8 mouse cellular contexts compared by ENCODE assay signal in genomic region chr11:95533484-95534160, GRCm38 (mm10). TPM values are rescaled to one million over a fixed set of nuclear protein-coding genes. Genes with fewer than 3 reads are reported as not detected.
DNase-seq lines count a peak whose midpoint lies in the region; ATAC-seq and TF ChIP-seq lines count a peak whose summit lies in the region.

No protein-coding gene starts in this region.

- no peak overlapping the region for H3K4me3 ChIP-seq in gastrocnemius, adult 2 months
- H3K4me3 ChIP-seq in hindbrain, embryonic 16.5 days (ENCODE audit: low read length), result peak overlapping the region; percentile 11; the same call in 1 of the 2 replicates

- DNase-seq in T-cell, adult 2 months (ENCODE audit: low spot score), result peak; percentile 53
- peak; percentile 97 to 98 for DNase-seq in cerebellum, postnatal 4 days (ENCODE audit: low spot score in 2 of 2)
- peak; percentile 95 for DNase-seq in gastrocnemius, adult 2 months
- peak; percentile 85 to 94 for DNase-seq in left cerebral cortex, adult 18-20 months (ENCODE audit: low spot score in 2 of 2)
- DNase-seq in right cerebral cortex, adult 18-20 months, result peak; percentile 81
- peak; percentile 85 to 88 for DNase-seq in urinary bladder, adult 18-20 months (ENCODE audit: low spot score in 2 of 2)

- peaks cover 2% of the 10 kb centered on the region; the same call in 1 of the 2 replicates for H3K4me1 ChIP-seq in hindbrain, embryonic 16.5 days (ENCODE audit: control insufficient read depth, insufficient read depth, low read depth, low read length)

- no peak overlapping the region for H3K27ac ChIP-seq in gastrocnemius, adult 2 months
- no peak overlapping the region for H3K27ac ChIP-seq in hindbrain, embryonic 16.5 days (ENCODE audit: low read depth, low read length)

- H3K4me2 ChIP-seq in hindbrain, embryonic 16.5 days (ENCODE audit: low read length), result peak overlapping the region; percentile 51

- no peaks in the 10 kb centered on the region for H3K9me3 ChIP-seq in hindbrain, embryonic 16.5 days (ENCODE audit: control insufficient read depth, low read length)

- intact Hi-C loops in gastrocnemius, adult 2 months (cut with DNase I), result loop anchor here (1.0 kb wide), 2 partner anchors 53 to 116 kb away; no protein-coding TSS in a partner anchor

- WGBS in hindbrain, embryonic 16.5 days, result 22% methylated on average over 24 of the region's 24 CpGs

- peak overlapping the region; percentile 45; the same call in 1 of the 2 replicates for H3K9ac ChIP-seq in hindbrain, embryonic 16.5 days (ENCODE audit: low read depth, low read length)

- no peaks in the 10 kb centered on the region for H3K36me3 ChIP-seq in hindbrain, embryonic 16.5 days (ENCODE audit: control insufficient read depth, insufficient read depth, low read length)

- no peaks in the 10 kb centered on the region for H3K27me3 ChIP-seq in hindbrain, embryonic 16.5 days (replicated peaks; ENCODE audit: control insufficient read depth, insufficient read depth, low read length)

- ATAC-seq in hindbrain, embryonic 16.5 days, result peak; percentile 93
- peak; percentile 74 for ATAC-seq in megakaryocyte, adult 5-6 weeks (ENCODE audit: poor library complexity, severe bottlenecking)

- 0 out of 2 replicates have a peak, but pooled peaks have one; percentile 99 for TF ChIP-seq CTCF in gastrocnemius, adult 2 months (IDR thresholded peaks at IDR 0.05)

RNA-seq across cellular contexts. Expression of gene Nxph3, which starts 19.3 kb away (rescaled TPM):
- under 1 TPM; 0.20 to 0.23 TPM for total RNA-seq in gastrocnemius, adult 2 months (2021)
- 2.8 and 3.0 TPM in 2 replicates for polyA plus RNA-seq in hindbrain, embryonic 16.5 days (2015; fragmentation: Nextera tagmentation; extraction: Ambion mirVana)
- 10 to 100 TPM; 23.4 to 32.6 TPM for total RNA-seq in left cerebral cortex, adult 18-20 months (2021)
- not detected in 2 replicates for total RNA-seq in megakaryocyte, adult 5-6 weeks (2015)
- total RNA-seq in megakaryocyte, adult 5-6 weeks (2017), result not detected in 2 replicates

RNA-seq across cellular contexts. Expression of gene Ngfr, which starts 53.9 kb away (rescaled TPM):
- under 1 TPM; 0.13 to 0.31 TPM for total RNA-seq in gastrocnemius, adult 2 months (2021)
- 41.7 and 59.8 TPM in 2 replicates for polyA plus RNA-seq in hindbrain, embryonic 16.5 days (2015; fragmentation: Nextera tagmentation; extraction: Ambion mirVana)
- total RNA-seq in left cerebral cortex, adult 18-20 months (2021), result 1 to 10 TPM; 1.1 to 1.7 TPM
- 0.27 and 0.47 TPM in 2 replicates for total RNA-seq in megakaryocyte, adult 5-6 weeks (2015)
- 0.08 and 0.40 TPM in 2 replicates for total RNA-seq in megakaryocyte, adult 5-6 weeks (2017)

Comparison
In these comparisons a context has a peak if more than half of its experiments do, and no peak if none do; other contexts are left out.
1. RNA of gene Nxph3, which starts 19.3 kb away (total RNA-seq): 23.4 to 32.6 TPM in left cerebral cortex, adult 18-20 months; 0.20 to 0.23 TPM in gastrocnemius, adult 2 months and not detected in megakaryocyte, adult 5-6 weeks; every median in the first group is over 10 times any median in the second.
2. Peak in every context shown above with its lines, with median percentiles within 50 percentile points of each other: DNase-seq.